Mouse (Mus musculus) lung, embryonic 14.5 days (tissue): ENCODE data around the gene Uchl3. TPM values are rescaled to one million over a fixed set of nuclear protein-coding genes. Genes with fewer than 3 reads are reported as not detected.
A peak's percentile ranks its signal among the peaks of the same experiment; 100 is the strongest.

Experiments
- ATAC-seq: fragments of 200-750 bp; cut with Nextera tagmentation; 2 replicates; pipeline ENCODE4 v1.8.0; 2017; ENCODE audit warnings: mild to moderate bottlenecking, moderate TSS enrichment, moderate library complexity; ENCODE audit not compliant: insufficient read depth
- DNase-seq: peaks from one replicate; pipeline ENCODE4 v3.0.0-alpha.2; 2015
- H3K27ac ChIP-seq: fragments of 300-500 bp; sonication (generic); 2 replicates; pipeline ENCODE4 v1.5.1; 2014; ENCODE audit warnings: low read depth, mild to moderate bottlenecking, moderate library complexity
- H3K27me3 ChIP-seq: fragments of 300-500 bp; sonication (generic); 2 replicates; pipeline ENCODE4 v1.6.1; 2014; ENCODE audit warnings: low read length, control low read depth; ENCODE audit not compliant: insufficient read depth
- H3K36me3 ChIP-seq: fragments of 300-500 bp; sonication (generic); 2 replicates; pipeline ENCODE4 v1.6.1; 2014; ENCODE audit warnings: control low read depth; ENCODE audit not compliant: insufficient read depth
- H3K4me1 ChIP-seq: fragments of 300-500 bp; sonication (generic); 2 replicates; pipeline ENCODE4 v1.6.1; 2014; ENCODE audit warnings: antibody characterized with exemption, control low read depth; ENCODE audit not compliant: insufficient read depth
- H3K4me2 ChIP-seq: fragments of 300-500 bp; sonication (generic); 2 replicates; pipeline ENCODE4 v1.6.1; 2014; ENCODE audit warnings: mild to moderate bottlenecking
- H3K4me3 ChIP-seq: fragments of 300-500 bp; sonication (generic); 2 replicates; pipeline ENCODE4 v1.5.1; 2014; ENCODE audit warnings: low read depth, low read length
- H3K9ac ChIP-seq: fragments of 300-500 bp; sonication (generic); 2 replicates; pipeline ENCODE4 v1.6.1; 2014
- H3K9me3 ChIP-seq: fragments of 300-500 bp; sonication (generic); 2 replicates; pipeline ENCODE4 v1.6.1; 2016; ENCODE audit warnings: low read depth, low read length, control low read depth
- CTCF ChIP-seq: IDR thresholded peaks from 2 replicates; pipeline ENCODE4 v1.5.1; 2016; ENCODE audit warnings: antibody characterized with exemption, low read depth
- WGBS: fragments of 180-500 bp; shearing (Covaris S2); extraction: QIAGEN DNeasy Blood & Tissue Kit; methylation state at CpG from one replicate; pipeline ENCODE4 v1.1.7; 2014; 5-methylcytosine and 5-hydroxymethylcytosine counted together
- polyA plus RNA-seq: library from polyadenylated mRNA; unstranded; fragments of >200 nt; fragmentation: Nextera tagmentation; extraction: Ambion mirVana; gene quantifications from 2 replicates; pipeline ENCODE4 v1.2.1, GENCODE M21; 2014

Gene Uchl3
- polyA plus RNA-seq, 1 experiment from 2014 or later: 150 TPM

DNA sequence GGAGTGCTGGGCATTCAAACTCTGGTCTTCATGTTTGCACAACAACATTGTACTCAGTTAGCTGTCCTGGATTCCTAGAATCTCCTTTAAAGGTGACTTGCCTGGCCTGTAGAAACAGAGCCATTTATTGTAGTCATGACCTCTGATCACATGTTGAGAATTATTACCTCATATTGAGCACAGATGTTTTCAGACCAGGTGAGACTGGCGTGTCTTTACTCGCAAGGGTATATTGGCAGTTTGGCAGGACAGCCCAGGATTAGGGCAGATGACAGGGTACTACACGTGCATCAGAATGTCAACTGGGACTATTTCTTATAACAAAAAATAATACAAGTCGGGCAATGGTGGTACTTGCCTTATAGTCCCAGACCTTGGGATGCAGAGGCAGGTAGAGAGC lies 3.2 kb upstream of the Uchl3 start:
- Histone ChIP-seq H3K4me1 (no peaks in the 10 kb centered on the region), H3K27me3 (no peaks in the 10 kb centered on the region), H3K4me3 (no peak overlapping the region), H3K27ac (no peak overlapping the region), H3K4me2 (no peak overlapping the region), H3K9ac (no peak overlapping the region), H3K36me3 (no peaks in the 10 kb centered on the region), H3K9me3 (no peaks in the 10 kb centered on the region)
- 78% methylated on average over 4 of the region's 4 CpGs for WGBS
- DNase-seq: no peak
- ATAC-seq: no peak
- no peak for TF ChIP-seq CTCF

DNA sequence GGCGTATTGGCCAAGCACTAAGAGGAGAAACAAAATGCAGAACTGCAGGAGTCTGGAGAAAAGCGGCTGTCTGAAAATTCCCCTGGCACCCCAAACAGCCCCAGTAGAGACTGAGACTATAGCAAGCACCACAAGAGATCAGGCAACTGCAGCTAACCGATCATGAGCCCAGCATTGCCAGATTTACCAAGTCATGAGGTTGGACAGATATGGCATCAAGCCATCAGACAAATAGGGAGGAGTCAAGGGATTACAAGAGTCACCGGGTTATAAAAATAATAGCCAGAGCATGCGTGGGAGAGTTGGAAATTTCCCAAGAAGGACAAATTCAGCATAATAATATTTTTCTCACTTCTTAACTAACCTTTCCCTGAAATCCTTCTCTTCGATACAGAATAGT lies 1.2 kb upstream of the Uchl3 start:
- Histone ChIP-seq H3K27me3 (no peaks in the 10 kb centered on the region), H3K27ac (no peak overlapping the region), H3K9me3 (no peaks in the 10 kb centered on the region), H3K36me3 (no peaks in the 10 kb centered on the region), H3K4me2 (no peak overlapping the region), H3K9ac (no peak overlapping the region), H3K4me1 (no peaks in the 10 kb centered on the region), H3K4me3 (no peak overlapping the region)
- 87% methylated on average over 6 of the region's 6 CpGs for WGBS
- no peak for DNase-seq
- no peak for ATAC-seq
- TF ChIP-seq CTCF: no peak

DNA sequence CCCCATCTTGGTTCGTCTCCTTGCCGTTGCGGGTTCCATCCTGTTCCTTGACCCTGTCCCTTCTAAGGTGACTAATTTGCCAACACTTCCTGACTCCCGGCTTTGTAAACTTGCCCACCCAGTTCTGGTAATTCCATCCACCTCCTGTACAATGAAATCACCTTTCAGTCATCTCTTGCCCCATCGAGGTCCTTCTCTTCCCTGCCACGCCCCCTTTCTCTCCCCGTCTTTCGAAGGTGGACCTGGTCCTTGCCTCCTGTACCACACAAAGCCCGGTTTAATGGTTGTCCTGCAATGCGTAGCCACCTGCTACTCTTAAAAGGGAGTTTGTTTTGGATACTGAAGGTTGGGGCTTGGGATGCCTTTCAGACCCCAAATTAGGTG lies 751 bp downstream of the Uchl3 start:
- ATAC-seq (no peak; the same call in 1 of the 2 replicates), DNase-seq (peak; percentile 26)
- Histone ChIP-seq H3K36me3 (no peaks in the 10 kb centered on the region), H3K4me2 (peak overlapping the region; percentile 61), H3K27me3 (no peaks in the 10 kb centered on the region), H3K9ac (peak overlapping the region; percentile 81), H3K27ac (no peak overlapping the region), H3K4me3 (peak overlapping the region; percentile 94), H3K9me3 (no peaks in the 10 kb centered on the region), H3K4me1 (no peaks in the 10 kb centered on the region)
- TF ChIP-seq CTCF: no peak
- 2% methylated on average over 10 of the region's 10 CpGs for WGBS

DNA sequence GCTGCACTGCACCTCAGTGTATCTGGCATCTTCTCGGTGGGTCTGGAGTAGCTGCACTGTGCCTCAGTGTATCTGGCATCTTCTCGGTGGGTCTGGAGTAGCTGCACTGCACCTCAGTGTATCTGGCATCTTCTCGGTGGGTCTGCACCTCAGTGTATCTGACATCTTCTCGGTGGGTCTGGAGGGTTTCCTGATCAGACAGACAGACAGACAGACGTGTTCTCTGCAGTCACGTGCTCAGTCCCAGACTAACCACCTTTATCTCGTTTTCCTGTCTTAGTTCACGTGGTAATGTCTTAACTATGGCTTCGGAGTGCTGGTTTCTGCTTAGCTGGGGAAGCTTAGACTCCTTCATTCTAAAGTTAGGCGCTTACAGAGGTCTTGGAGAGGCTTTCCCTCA lies 2.5 kb downstream of the Uchl3 start:
- TF ChIP-seq CTCF: no peak
- Histone ChIP-seq H3K36me3 (0 out of 2 replicates have a peak, but pooled peaks cover 3% of the 10 kb centered on the region), H3K4me1 (no peaks in the 10 kb centered on the region), H3K4me2 (no peak overlapping the region), H3K9ac (no peak overlapping the region), H3K4me3 (no peak overlapping the region), H3K27me3 (no peaks in the 10 kb centered on the region), H3K27ac (no peak overlapping the region), H3K9me3 (no peaks in the 10 kb centered on the region)
- no peak for DNase-seq
- WGBS: 80% methylated on average over 10 of the region's 10 CpGs
- ATAC-seq: no peak

DNA sequence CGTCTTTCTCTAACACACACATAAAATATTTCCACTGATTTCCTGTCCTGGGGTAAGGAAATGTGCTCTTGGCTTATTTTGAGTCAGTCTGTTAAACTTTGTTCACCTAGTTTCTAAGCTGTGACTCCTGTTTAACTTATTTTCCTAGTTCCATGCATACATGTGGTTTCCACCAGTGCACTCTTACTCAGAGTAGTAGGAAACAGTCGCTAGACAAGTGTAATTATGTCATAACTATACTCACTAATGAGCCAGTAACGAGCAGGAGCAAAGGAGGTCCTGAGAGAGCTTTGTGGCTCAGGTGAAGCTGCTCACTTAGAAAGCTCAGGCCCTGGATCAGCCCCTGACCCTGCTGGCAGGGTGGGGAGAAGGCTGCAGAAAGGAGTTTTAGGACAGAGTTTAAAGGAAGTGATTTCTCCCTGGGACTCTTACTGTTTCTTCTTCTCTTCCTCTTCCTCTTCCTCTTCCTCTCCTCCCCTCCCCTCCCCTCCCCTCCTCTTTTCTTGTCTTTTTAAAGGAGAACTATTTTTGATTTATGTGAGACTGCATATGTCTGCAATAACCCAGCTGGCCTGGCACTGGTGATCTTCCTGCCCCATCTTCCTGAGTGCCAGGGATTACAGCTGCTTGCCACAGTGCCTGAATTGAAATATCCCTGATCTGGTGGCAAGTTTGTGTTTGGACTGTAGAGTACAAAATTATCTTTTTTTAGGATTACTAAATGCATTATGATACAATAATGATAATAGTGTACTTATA lies 8.1 kb downstream of the Uchl3 start:
- no peak overlapping the region for H3K27ac ChIP-seq

DNA sequence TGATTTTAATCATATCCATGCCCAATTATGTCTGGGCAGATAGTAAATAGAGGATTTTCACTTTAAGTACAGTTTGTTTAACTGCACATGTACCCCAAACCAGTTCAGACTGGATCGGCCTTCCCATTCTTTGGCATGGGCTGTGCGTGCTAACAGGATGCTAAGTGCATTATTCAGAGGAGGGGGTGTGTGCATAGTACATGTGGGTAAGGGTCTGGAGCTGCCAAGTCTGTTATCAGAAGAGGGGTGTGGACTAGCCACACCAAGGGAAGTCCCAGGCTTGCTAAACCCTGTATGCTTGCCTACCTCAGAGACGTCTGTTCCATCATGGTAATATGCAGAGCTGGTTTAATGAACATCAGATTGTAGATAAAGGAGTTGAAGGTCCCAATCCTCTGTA lies 10.5 kb downstream of the Uchl3 start:
- Histone ChIP-seq H3K4me1 (no peaks in the 10 kb centered on the region), H3K27ac (no peak overlapping the region), H3K36me3 (peaks cover 25% of the 10 kb centered on the region), H3K4me3 (no peak overlapping the region), H3K4me2 (no peak overlapping the region), H3K9me3 (no peaks in the 10 kb centered on the region), H3K9ac (no peak overlapping the region), H3K27me3 (no peaks in the 10 kb centered on the region)
- no peak for TF ChIP-seq CTCF
- DNase-seq (no peak), ATAC-seq (no peak)
- WGBS: 83% methylated on average over 3 of the region's 3 CpGs

More for the DNA sequence above, 8.1 kb downstream of the Uchl3 start:
- no peak for TF ChIP-seq CTCF
- WGBS: 72% methylated on average over 3 of the region's 3 CpGs
- Histone ChIP-seq H3K4me3 (no peak overlapping the region), H3K4me2 (no peak overlapping the region), H3K27me3 (no peaks in the 10 kb centered on the region), H3K9me3 (no peaks in the 10 kb centered on the region), H3K36me3 (peaks cover 12% of the 10 kb centered on the region), H3K9ac (no peak overlapping the region), H3K4me1 (no peaks in the 10 kb centered on the region)
- no peak for ATAC-seq
- DNase-seq: no peak

DNA sequence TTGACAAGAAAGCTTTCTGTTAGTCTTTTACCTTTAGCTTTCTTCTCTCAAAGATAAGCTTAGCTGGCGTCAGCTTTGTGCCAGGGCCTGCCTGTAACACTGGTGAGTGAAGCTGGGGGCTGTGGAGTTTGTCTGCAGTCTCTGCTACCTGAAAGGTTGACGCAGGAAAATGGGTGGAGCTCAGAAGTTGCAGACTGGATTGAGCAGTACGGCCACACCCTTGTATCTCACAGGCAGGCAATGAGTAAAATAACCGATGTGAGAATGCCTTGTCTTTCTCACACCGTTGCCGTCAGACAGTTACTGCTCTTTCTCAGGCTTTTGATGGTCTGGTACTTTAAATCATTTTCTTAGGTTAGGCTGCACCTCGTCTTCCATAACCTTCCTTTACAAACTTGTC lies 12.3 kb downstream of the Uchl3 start:
- no peak for ATAC-seq
- Histone ChIP-seq H3K4me2 (no peak overlapping the region), H3K4me1 (no peaks in the 10 kb centered on the region), H3K4me3 (no peak overlapping the region), H3K36me3 (peaks cover 30% of the 10 kb centered on the region), H3K9me3 (no peaks in the 10 kb centered on the region), H3K27me3 (no peaks in the 10 kb centered on the region), H3K9ac (no peak overlapping the region), H3K27ac (no peak overlapping the region)
- 87% methylated on average over 7 of the region's 7 CpGs for WGBS
- DNase-seq: no peak
- no peak for TF ChIP-seq CTCF

DNA sequence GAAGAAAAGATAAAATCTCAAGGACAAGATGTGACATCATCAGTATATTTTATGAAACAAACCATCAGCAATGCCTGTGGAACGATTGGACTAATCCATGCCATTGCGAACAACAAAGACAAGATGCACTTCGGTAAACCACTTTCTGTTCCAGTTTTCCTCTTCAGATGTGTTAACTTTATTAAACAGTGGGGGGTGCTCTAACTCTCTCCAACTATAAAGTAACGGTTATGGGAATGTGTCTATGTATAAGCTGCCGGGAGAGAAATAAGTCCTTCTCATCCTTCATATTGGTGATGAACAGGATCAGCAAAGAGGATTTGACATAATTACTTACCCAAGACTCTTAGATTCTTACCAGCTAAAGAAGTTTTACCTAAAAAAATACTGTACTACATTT lies 12.8 kb downstream of the Uchl3 start:
- peaks cover 29% of the 10 kb centered on the region for H3K36me3 ChIP-seq
- DNase-seq (peak; percentile 14), ATAC-seq (no peak)
- H3K4me1 ChIP-seq: no peaks in the 10 kb centered on the region
- WGBS: 79% methylated on average over 5 of the region's 5 CpGs
- H3K9ac ChIP-seq: no peak overlapping the region
- no peaks in the 10 kb centered on the region for H3K27me3 ChIP-seq
- no peak overlapping the region for H3K4me3 ChIP-seq
- H3K4me2 ChIP-seq: no peak overlapping the region
- no peak overlapping the region for H3K27ac ChIP-seq
- TF ChIP-seq CTCF: no peak
- no peaks in the 10 kb centered on the region for H3K9me3 ChIP-seq
